Mouse (Mus musculus): ENCODE measurements around the gene Zfp82.

The Zfp82 gene

DNA sequence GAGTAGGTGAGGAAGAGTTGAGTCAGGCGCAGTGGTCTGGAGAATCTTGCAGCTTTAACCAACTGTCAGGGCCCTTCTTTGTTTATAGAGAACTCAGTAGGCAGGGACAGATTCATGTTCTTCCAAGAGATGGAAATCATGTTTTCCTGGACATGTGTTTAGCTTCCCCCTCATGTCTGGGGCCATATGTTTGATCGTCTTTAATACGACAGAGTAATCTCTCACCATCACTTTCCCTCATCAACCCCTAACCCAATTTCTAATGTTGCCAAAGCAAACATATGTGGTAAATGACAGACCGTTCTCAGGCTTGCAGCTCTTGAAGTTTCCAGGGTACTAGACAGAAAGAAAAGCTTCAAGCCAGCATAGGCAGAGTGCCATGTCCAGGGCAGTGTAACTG lies 24.6 kb downstream of the Zfp82 start:
- no peak for DNase-seq (ENCODE audit: low read depth, low spot score)

DNA sequence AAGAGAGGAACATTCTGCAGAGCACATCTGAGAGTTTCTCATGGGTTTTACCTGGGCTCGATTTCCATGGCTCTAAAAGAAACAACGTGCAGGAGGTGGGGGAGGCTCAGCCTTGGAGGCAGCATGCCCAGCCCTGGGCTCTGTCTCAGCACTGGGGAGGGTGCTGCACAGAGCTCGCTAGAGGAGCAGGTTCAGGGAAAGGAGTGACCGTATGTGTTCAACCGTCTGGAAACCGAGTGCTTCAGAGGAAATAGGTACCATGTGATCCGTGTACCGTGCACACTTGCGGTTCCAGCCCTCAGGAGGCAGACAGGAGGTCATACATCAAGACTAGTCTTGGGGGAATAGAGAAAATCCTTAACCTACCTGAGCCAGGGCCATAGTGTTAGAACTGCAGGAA lies 28.3 kb downstream of the Zfp82 start:
- DNase-seq (ENCODE audit: low read depth, low spot score): no peak

DNA sequence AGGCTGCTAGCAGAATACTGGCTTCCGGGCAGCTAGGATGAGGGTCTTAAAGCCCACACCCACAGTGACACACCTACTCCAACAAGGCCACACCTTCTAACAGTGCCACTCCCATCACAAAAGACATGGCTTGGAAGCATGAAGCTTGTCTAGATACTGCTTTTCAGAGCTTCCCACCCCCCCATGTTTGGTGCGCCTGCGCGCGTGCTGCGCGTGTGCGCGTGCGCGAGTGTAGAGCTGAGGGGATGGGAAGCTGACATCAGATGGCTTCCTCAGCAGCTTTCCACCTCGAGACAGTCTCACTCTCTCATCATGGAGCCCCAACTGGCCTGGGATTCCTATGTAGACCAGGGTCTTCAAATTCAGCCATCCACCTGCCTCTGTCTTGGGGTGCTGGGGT lies 38.4 kb downstream of the Zfp82 start:
- no peak for DNase-seq (ENCODE audit: low read depth, low spot score)

DNA sequence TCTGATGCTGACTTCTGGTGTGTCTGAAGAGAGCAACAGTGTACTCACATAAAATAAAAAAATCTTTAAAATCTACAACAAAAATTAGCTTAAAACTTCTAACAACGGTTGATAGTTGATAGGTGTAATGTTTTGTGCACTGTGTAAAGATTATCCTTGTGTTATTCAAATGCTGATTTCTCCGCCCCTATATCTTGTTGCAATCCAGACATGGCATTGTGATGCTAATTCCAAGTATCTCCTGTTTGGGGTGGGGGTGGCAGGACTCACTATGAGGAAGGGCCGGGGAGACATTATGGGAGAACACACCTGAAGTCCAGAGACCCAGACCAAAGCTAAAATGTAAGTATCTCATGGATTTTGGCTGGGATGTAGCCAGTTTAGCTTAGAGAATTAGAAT lies 41.3 kb downstream of the Zfp82 start:
- no peak for DNase-seq (ENCODE audit: low read depth, low spot score)

DNA sequence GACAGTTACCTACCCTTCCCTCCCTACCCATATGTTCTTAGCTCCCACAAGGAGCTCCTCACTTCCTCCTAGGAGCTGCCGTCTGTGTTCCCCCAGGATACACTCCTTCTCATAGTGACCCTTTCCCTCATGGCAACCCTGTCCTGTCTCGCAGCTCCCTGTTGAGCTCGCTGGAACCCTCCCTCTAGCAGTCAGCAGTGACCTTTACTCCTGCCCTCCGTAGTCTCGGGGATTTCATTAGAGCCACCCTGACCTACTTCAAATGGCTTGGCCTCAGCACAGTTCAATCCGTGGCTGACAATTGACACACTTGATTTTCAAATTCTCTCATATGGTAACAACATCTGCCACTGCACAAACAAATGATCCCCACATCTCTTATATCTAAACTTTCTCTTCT lies 42.0 kb downstream of the Zfp82 start:
- DNase-seq (ENCODE audit: low read depth, low spot score): no peak

DNA sequence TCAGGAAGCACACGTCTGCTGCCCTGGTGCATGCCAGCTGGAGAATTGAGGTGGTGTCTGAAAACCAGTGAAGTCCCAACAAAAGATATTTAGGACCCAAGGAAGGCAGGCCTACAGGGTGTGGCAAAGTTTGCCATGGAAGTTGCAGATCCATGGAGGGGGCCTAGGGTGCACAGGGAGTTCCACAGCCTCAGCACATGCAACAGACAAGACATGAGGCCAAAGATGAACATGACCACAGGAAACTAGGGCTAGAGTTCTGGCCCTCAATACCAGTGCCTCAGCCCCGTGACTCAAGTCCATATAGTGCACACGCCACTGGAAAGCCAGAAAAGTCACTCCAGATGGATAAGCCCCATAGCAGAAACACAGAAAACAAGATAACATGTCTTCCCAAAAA lies 44.1 kb downstream of the Zfp82 start:
- DNase-seq (ENCODE audit: low read depth, low spot score): no peak

DNA sequence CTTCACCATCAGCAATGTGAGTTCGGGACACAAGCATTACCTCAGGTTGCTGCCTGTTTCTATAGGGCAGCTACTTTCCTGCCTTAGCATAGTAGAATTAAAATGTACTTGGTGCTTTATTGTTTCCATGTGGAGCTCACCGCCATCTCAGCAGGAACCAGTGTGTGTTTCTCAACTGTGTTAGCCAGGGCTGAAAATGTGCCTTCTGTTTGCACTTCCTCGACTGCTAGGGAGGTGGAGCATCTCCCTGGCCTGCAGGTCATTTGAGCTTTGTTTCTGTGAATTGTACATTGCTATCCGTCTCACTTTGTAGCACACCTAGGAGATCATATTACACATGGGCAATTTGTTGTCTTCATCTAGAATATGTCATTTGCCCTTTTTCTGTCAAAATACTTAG lies 45.4 kb downstream of the Zfp82 start:
- DNase-seq (ENCODE audit: low read depth, low spot score): no peak

DNA sequence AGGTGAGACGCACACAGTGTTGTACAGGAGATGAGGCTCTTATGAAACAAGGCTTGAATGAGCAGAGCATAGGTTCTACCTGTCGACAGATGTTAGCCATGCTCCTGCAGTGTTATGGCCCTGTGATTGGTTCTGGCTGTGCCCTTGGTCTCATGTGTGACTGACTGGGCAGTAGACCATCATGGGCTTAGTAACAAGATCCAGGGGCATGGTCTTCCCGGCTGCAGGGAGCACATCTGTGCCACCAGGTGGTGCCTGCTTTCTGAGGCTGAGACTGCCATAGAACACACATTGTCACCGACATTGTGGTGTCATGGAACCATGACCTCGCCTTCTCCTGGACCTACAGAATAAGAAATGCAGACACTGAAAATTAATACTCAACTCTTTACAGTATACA lies 47.3 kb downstream of the Zfp82 start:
- DNase-seq (ENCODE audit: low read depth, low spot score): no peak

DNA sequence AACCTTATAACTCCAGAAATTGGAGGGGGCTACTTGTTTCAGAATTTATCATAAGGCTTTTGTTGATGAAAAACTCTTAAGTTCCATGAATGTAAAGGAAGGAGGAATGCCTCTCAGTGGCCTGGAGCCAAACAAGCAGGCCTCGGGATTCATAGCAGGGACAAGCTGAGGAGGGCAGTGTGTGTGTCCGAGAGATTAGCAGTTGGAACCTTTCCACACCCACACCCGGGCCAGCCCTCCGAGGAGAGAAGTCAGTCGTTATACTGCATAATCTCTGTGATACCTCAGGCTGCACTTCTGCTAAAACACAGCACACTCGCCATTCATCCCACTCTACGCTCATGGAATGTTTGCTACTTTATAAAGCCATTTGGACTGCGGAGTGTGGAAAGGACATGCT lies 48.9 kb downstream of the Zfp82 start:
- DNase-seq (ENCODE audit: low read depth, low spot score): no peak

DNA sequence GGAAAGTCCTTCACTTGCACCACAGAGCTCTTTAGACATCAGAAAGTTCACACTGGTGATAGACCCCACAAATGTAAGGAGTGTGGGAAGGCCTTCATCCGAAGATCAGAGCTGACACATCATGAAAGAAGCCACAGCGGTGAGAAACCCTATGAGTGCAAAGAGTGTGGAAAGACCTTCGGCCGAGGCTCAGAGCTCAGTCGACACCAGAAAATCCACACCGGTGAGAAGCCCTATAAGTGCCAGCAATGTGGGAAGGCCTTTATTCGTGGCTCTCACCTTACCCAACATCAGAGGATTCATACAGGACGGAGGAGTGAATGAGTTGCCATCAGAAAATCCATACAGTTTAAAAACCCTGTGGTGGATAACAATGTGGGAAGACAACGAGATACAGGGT lies 49.4 kb downstream of the Zfp82 start:
- no peak for DNase-seq (ENCODE audit: low read depth, low spot score)

DNA sequence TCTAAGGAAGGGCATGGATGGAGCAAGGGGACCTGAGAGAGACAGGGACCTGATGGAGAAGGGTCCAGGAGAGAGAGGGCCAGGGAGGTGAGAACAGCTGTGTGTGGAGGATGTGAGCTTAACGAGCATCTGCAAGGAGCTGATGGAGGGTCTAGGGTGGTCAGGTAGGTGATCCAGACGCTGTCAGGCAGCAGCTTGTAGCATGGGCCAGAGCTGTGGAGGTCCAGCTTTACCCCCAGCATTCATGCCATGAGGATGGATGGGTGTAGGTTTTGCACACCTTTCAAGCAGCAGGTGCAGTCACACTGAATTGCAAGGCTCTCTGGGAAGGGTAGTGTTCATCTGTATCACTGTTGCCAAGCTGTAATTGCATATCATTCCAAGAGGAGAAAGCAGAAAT lies 53.2 kb downstream of the Zfp82 start:
- DNase-seq (ENCODE audit: low read depth, low spot score): no peak

DNA sequence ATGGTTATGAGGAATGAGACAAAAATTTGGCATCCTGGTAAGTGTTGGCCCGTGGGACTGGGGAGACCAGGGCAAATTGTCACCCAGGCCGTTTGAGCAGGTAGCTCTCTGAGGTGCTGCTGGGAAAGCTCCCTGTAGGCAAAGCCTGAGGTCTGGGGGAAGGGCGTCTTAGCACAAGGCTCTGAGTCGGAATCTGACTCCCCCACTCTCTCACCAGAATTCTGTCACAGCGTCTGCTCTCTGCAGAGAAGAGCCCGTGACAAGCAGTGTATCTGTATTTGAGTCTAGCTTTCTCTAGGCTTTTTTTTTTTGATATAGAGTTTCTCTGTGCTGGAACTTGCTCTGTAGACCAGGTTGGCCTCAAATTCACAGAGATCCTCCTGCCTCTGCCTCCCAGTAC lies 55.5 kb downstream of the Zfp82 start:
- DNase-seq (ENCODE audit: low read depth, low spot score): no peak

DNA sequence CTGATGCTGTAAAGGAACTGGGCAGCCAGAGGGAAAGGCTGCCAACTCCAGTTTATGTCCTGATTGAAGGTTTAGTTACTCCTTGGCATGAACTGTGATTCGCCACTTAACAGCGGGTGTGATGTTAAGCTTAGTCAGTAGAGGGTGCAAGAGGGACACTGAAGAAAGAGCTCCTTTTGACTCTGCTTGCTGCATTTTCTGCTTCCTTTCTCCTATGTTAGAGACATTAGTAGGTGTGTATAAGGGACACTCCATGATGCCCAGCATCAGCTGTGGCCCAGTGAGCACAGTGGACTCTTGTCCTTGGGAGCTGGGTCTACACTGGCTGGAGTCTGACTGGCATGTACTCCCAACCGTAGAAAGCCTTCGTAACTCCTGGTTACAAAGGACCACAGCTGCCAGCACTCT lies 59.7 kb downstream of the Zfp82 start:
- no peak for DNase-seq (ENCODE audit: low read depth, low spot score)

DNA sequence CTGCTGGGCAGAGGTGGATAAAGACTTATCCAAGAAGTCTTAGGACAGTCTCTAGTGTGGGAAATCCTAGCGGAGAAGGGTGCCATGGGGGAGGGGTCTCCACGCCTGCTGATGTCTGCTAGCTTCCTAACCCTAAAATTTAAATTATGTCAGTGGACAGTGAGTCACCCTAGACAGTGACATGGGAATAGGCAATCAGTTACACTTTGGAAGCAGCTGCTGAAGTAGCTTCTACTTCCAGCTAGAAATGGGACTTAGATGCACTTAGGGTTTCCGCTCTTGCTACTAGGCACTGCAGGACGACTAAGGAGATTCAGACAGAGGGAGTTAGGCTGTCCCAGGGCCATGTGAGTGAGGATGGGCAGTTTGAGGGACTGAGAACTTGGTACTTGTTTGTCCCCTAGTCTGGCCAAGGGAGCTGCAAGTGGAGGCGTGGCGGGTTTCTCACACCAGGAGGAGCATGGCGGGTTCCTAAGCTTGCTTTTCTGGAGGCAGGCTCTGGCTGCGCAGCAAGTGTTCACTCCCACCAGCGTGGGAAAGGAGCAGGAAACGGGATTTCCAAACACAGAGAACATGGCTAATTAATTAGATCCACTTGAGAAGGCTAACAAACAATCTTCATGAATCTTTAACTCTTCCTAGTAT lies 62.0 kb downstream of the Zfp82 start:
- no peak for DNase-seq (ENCODE audit: low read depth, low spot score)

DNA sequence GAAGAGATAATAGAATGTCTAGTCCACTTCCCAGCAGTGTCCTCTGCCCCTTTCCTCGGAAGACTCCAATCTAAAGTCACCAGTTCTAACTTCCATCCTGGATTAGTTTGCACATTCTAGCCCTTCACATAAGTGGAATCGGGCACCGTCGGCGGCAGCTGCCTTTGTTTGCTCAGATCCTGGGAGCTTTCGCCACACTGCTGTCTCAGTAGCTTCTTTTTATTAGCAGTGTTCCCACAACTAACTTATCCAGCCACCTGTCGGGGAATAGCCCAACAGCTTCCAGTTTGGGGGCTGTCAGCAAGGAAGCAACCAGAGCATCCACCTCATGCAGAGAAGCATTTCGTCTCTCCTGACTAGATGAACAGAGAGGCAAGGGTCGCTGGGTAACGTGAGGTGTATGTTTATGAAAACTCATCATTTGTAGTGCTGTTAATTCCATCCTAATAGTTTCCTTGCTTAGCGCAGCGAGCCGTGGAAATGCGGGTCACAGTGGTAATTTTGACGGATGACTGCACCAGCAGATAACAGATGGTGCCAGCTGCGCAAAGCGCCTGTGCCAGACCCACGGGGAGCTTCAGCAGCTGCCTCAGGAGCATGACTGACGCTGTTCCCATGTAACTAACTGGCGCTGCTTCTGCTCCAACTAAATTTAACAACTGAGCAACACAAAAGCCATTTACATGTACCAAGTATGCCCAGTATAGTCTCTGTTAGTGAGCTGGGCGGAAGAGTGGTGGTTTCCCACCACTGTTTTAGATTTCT lies 63.2 kb downstream of the Zfp82 start:
- DNase-seq (ENCODE audit: low read depth, low spot score): no peak

DNA sequence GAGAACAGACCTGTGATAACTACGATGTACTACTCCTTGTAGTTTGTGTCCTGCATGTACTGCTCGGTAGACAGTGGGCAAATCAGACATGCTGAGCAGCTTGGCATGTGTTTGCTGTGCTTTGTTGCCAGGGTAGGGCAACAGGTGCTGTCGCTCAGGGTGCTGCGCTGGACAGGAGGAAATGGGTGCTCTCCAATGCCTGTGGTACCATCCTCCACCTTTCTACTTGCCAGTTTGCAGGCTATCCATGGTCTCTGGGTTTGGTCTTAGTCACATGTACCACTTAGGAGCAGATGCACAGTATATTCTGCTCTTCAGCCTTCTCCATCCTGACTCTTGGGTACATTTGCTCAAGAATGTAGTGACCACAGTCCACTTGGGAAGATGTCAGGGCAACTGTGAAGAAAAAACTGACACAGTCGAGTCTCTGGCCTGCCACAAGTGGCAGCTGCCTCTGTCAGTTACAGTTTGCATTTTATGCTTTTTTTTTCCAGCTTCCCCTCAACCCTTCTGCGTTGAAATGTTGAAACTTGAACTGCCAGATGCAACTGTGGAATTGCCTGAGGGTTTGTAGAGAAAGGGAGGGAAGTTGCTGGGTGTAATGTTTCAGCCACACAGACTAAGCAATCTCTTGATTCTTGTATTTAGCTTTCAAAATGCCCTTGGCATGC lies 64.5 kb downstream of the Zfp82 start:
- DNase-seq (ENCODE audit: low read depth, low spot score): no peak

DNA sequence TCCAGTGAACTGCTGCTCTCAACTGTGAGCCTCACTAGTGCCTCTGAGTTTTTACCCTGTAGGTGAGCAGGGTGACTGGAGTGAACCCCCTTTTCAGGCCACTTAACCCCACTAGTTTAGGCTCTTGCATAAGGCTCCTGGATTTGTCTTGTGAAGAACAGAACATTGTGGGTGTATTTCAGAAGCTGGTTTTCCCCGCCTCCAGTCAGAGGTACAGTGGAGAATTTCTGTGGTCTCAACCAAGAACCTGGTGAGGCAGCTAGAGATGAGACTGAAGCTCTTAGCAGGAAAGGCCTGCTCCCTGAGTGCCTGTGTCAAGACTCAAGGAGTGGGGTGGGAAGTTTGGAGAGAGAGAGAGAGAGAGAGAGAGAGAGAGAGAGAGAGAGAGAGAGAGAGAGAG lies 65.1 kb downstream of the Zfp82 start:
- no peak for DNase-seq (ENCODE audit: low read depth, low spot score)
